Mouse (Mus musculus): ENCODE results near the gene Ppara. TPM values are rescaled to one million over a fixed set of nuclear protein-coding genes. Genes with fewer than 3 reads are reported as not detected.

The Ppara gene
- polyA plus RNA-seq, 1 experiment = 1.1 TPM

- no peaks in the 10 kb centered on the region for H3K27me3 ChIP-seq (ENCODE audit: control insufficient read depth, insufficient read depth, low read length)
- TF ChIP-seq CTCF (IDR thresholded peaks at IDR 0.05; ENCODE audit: borderline replicate concordance, insufficient read depth, low read depth, low read length) = no peak
- no peak for TF ChIP-seq POLR2A (IDR thresholded peaks at IDR 0.05; ENCODE audit: borderline replicate concordance, insufficient read depth, low read length)
- WGBS = 21% methylated on average over 3 of the region's 3 CpGs
- no peak overlapping the region for H3K4me3 ChIP-seq (replicated peaks; ENCODE audit: insufficient read depth, low read depth, low read length)
- no peak for DNase-seq
- H3K27ac ChIP-seq (ENCODE audit: insufficient read depth, low read length) = no peak overlapping the region
- H3K4me1 ChIP-seq (ENCODE audit: control insufficient read depth, insufficient read depth, low read length) = peaks cover 53% of the 10 kb centered on the region
Measured at GRCm38 (mm10) chr15:85693115-85693514, 41.7 kb upstream of the Ppara start.

- no peak for DNase-seq
- Histone ChIP-seq H3K27me3 (ENCODE audit: control insufficient read depth, insufficient read depth, low read length) (no peaks in the 10 kb centered on the region), H3K4me3 (replicated peaks; ENCODE audit: insufficient read depth, low read depth, low read length) (no peak overlapping the region), H3K27ac (ENCODE audit: insufficient read depth, low read length) (no peak overlapping the region), H3K4me1 (ENCODE audit: control insufficient read depth, insufficient read depth, low read length) (peaks cover 53% of the 10 kb centered on the region)
- TF ChIP-seq CTCF (IDR thresholded peaks at IDR 0.05; ENCODE audit: borderline replicate concordance, insufficient read depth, low read depth, low read length) = no peak
- no peak for TF ChIP-seq POLR2A (IDR thresholded peaks at IDR 0.05; ENCODE audit: borderline replicate concordance, insufficient read depth, low read length)
- 43% methylated on average over 2 of the region's 2 CpGs for WGBS
Measured at GRCm38 (mm10) chr15:85693819-85694218, 41.0 kb upstream of the Ppara start.

GRCm38 (mm10) chr15:85694379-85694778, 40.4 kb upstream of the Ppara start:
- no peak overlapping the region for H3K27ac ChIP-seq (ENCODE audit: insufficient read depth, low read length)
- no peak for TF ChIP-seq POLR2A (IDR thresholded peaks at IDR 0.05; ENCODE audit: borderline replicate concordance, insufficient read depth, low read length)
- TF ChIP-seq CTCF (IDR thresholded peaks at IDR 0.05; ENCODE audit: borderline replicate concordance, insufficient read depth, low read depth, low read length) = no peak
- peaks cover 54% of the 10 kb centered on the region for H3K4me1 ChIP-seq (ENCODE audit: control insufficient read depth, insufficient read depth, low read length)
- DNase-seq = peak in 1 of 2 experiments; percentile 46
- H3K4me3 ChIP-seq (replicated peaks; ENCODE audit: insufficient read depth, low read depth, low read length) = no peak overlapping the region
- 23% methylated on average over 1 of the region's 1 CpGs for WGBS
- no peaks in the 10 kb centered on the region for H3K27me3 ChIP-seq (ENCODE audit: control insufficient read depth, insufficient read depth, low read length)

- 69% methylated on average over 4 of the region's 4 CpGs for WGBS
- DNase-seq = no peak
- H3K4me3 ChIP-seq (replicated peaks; ENCODE audit: insufficient read depth, low read depth, low read length) = no peak overlapping the region
- no peak overlapping the region for H3K27ac ChIP-seq (ENCODE audit: insufficient read depth, low read length)
- TF ChIP-seq POLR2A (IDR thresholded peaks at IDR 0.05; ENCODE audit: borderline replicate concordance, insufficient read depth, low read length) (no peak), CTCF (IDR thresholded peaks at IDR 0.05; ENCODE audit: borderline replicate concordance, insufficient read depth, low read depth, low read length) (no peak)
- peaks cover 54% of the 10 kb centered on the region for H3K4me1 ChIP-seq (ENCODE audit: control insufficient read depth, insufficient read depth, low read length)
- H3K27me3 ChIP-seq (ENCODE audit: control insufficient read depth, insufficient read depth, low read length) = no peaks in the 10 kb centered on the region
Measured at GRCm38 (mm10) chr15:85695304-85695703, 39.5 kb upstream of the Ppara start.

- 54% methylated on average over 14 of the region's 14 CpGs for WGBS
- Histone ChIP-seq H3K27me3 (ENCODE audit: control insufficient read depth, insufficient read depth, low read length) (no peaks in the 10 kb centered on the region), H3K27ac (ENCODE audit: insufficient read depth, low read length) (peak overlapping the region; percentile 90), H3K4me1 (ENCODE audit: control insufficient read depth, insufficient read depth, low read length) (peaks cover 59% of the 10 kb centered on the region), H3K4me3 (replicated peaks; ENCODE audit: insufficient read depth, low read depth, low read length) (no peak overlapping the region)
- DNase-seq = peak in 1 of 2 experiments; percentile 27
- TF ChIP-seq CTCF (IDR thresholded peaks at IDR 0.05; ENCODE audit: borderline replicate concordance, insufficient read depth, low read depth, low read length) = no peak
- no peak for TF ChIP-seq POLR2A (IDR thresholded peaks at IDR 0.05; ENCODE audit: borderline replicate concordance, insufficient read depth, low read length)
Measured at GRCm38 (mm10) chr15:85698345-85699034, 36.3 kb upstream of the Ppara start.

GRCm38 (mm10) chr15:85699452-85699851, 35.3 kb upstream of the Ppara start:
- DNase-seq = peak; percentile 88 to 94
- WGBS = 3% methylated on average over 5 of the region's 5 CpGs
- Histone ChIP-seq H3K27me3 (ENCODE audit: control insufficient read depth, insufficient read depth, low read length) (no peaks in the 10 kb centered on the region), H3K4me3 (replicated peaks; ENCODE audit: insufficient read depth, low read depth, low read length) (no peak overlapping the region), H3K27ac (ENCODE audit: insufficient read depth, low read length) (peak overlapping the region; percentile 90), H3K4me1 (ENCODE audit: control insufficient read depth, insufficient read depth, low read length) (peaks cover 61% of the 10 kb centered on the region)
- TF ChIP-seq CTCF (IDR thresholded peaks at IDR 0.05; ENCODE audit: borderline replicate concordance, insufficient read depth, low read depth, low read length) (no peak), POLR2A (IDR thresholded peaks at IDR 0.05; ENCODE audit: borderline replicate concordance, insufficient read depth, low read length) (no peak)

- Histone ChIP-seq H3K27me3 (ENCODE audit: control insufficient read depth, insufficient read depth, low read length) (no peaks in the 10 kb centered on the region), H3K4me1 (ENCODE audit: control insufficient read depth, insufficient read depth, low read length) (peaks cover 64% of the 10 kb centered on the region), H3K4me3 (replicated peaks; ENCODE audit: insufficient read depth, low read depth, low read length) (no peak overlapping the region), H3K27ac (ENCODE audit: insufficient read depth, low read length) (peak overlapping the region; percentile 90)
- no peak for TF ChIP-seq CTCF (IDR thresholded peaks at IDR 0.05; ENCODE audit: borderline replicate concordance, insufficient read depth, low read depth, low read length)
- TF ChIP-seq POLR2A (IDR thresholded peaks at IDR 0.05; ENCODE audit: borderline replicate concordance, insufficient read depth, low read length) = no peak
- 19% methylated on average over 13 of the region's 13 CpGs for WGBS
- peak; percentile 64 to 65 for DNase-seq
Measured at GRCm38 (mm10) chr15:85699862-85700501, 34.8 kb upstream of the Ppara start.

GRCm38 (mm10) chr15:85700716-85701115, 34.1 kb upstream of the Ppara start:
- Histone ChIP-seq H3K27me3 (ENCODE audit: control insufficient read depth, insufficient read depth, low read length) (no peaks in the 10 kb centered on the region), H3K27ac (ENCODE audit: insufficient read depth, low read length) (peak overlapping the region; percentile 90), H3K4me1 (ENCODE audit: control insufficient read depth, insufficient read depth, low read length) (peaks cover 71% of the 10 kb centered on the region), H3K4me3 (replicated peaks; ENCODE audit: insufficient read depth, low read depth, low read length) (no peak overlapping the region)
- TF ChIP-seq POLR2A (IDR thresholded peaks at IDR 0.05; ENCODE audit: borderline replicate concordance, insufficient read depth, low read length) (no peak), CTCF (IDR thresholded peaks at IDR 0.05; ENCODE audit: borderline replicate concordance, insufficient read depth, low read depth, low read length) (no peak)
- WGBS = 30% methylated on average over 9 of the region's 9 CpGs
- DNase-seq = peak; percentile 31 to 43
